Mouse (Mus musculus): ENCODE results near the gene Egr4. TPM values are rescaled to one million over a fixed set of nuclear protein-coding genes. Genes with fewer than 3 reads are reported as not detected.

The Egr4 gene
- polyA plus RNA-seq, 1 experiment, result not detected

- H3K4me1 ChIP-seq (ENCODE audit: control insufficient read depth), result no peaks in the 10 kb centered on the region
- no peaks in the 10 kb centered on the region for H3K9me3 ChIP-seq (ENCODE audit: control insufficient read depth, low read length)
- TF ChIP-seq TAL1 (IDR thresholded peaks at IDR 0.05; ENCODE audit: low read length) (no peak), GATA1 (IDR thresholded peaks at IDR 0.05; ENCODE audit: low read length) (no peak)
- peaks cover 53% of the 10 kb centered on the region for H3K36me3 ChIP-seq (ENCODE audit: control insufficient read depth)
- no peaks in the 10 kb centered on the region; the same call in 1 of the 2 replicates for H3K27me3 ChIP-seq (ENCODE audit: control insufficient read depth)
- H3K4me3 ChIP-seq (replicated peaks), result no peak overlapping the region
Observed at GRCm38 (mm10) chr6:85469660-85470430, 43.5 kb downstream of the Egr4 start.

- H3K4me3 ChIP-seq (replicated peaks), result no peak overlapping the region
Observed at GRCm38 (mm10) chr6:85465381-85465780, 48.0 kb downstream of the Egr4 start.

More at GRCm38 (mm10) chr6:85465381-85465780, 48.0 kb downstream of the Egr4 start:
- Histone ChIP-seq H3K36me3 (ENCODE audit: control insufficient read depth) (peaks cover 98% of the 10 kb centered on the region), H3K9me3 (ENCODE audit: control insufficient read depth, low read length) (no peaks in the 10 kb centered on the region), H3K4me1 (ENCODE audit: control insufficient read depth) (no peaks in the 10 kb centered on the region), H3K27me3 (ENCODE audit: control insufficient read depth) (no peaks in the 10 kb centered on the region)
- TF ChIP-seq GATA1 (IDR thresholded peaks at IDR 0.05; ENCODE audit: low read length), result no peak
- TF ChIP-seq TAL1 (IDR thresholded peaks at IDR 0.05; ENCODE audit: low read length), result no peak

Other genes starting within 250 kb of the Egr4 start
- 0.01 and 0.08 TPM in 2 replicates for gene Sfxn5, start 180.2 kb downstream of the Egr4 start, polyA plus RNA-seq (2012)
- 0.01 and 0.03 TPM in 2 replicates for gene Rab11fip5, start 139.0 kb downstream of the Egr4 start, polyA plus RNA-seq (2012)
- not detected in 2 replicates for gene Noto, start 89.7 kb downstream of the Egr4 start, polyA plus RNA-seq (2012)
- gene Smyd5, start 81.6 kb downstream of the Egr4 start, polyA plus RNA-seq (2012), result 0.37 and 0.47 TPM in 2 replicates
- gene Cct7, start 62.1 kb downstream of the Egr4 start, polyA plus RNA-seq (2012), result 3.4 and 5.0 TPM in 2 replicates
- gene Pradc1, start 61.6 kb downstream of the Egr4 start, polyA plus RNA-seq (2012), result 3.6 and 4.2 TPM in 2 replicates
- gene Fbxo41, start 10.6 kb downstream of the Egr4 start, polyA plus RNA-seq (2012), result not detected in 2 replicates
- 0.07 and 0.10 TPM in 2 replicates for gene Alms1, start 73.9 kb upstream of the Egr4 start, polyA plus RNA-seq (2012)
- not detected in 2 replicates for gene Nat8f7, start 199.6 kb upstream of the Egr4 start, polyA plus RNA-seq (2012)

Data from erythroblast, embryonic 14.5 days (primary cell).